Mouse (Mus musculus) right cerebral cortex, adult 18-20 months (tissue): ENCODE results near the gene Slc1a1.

Experiments
- DNase-seq: peaks from one replicate; pipeline ENCODE4 v3.0.0; 2022; ENCODE audit warnings: mixed read lengths

Slc1a1 gene

DNA sequence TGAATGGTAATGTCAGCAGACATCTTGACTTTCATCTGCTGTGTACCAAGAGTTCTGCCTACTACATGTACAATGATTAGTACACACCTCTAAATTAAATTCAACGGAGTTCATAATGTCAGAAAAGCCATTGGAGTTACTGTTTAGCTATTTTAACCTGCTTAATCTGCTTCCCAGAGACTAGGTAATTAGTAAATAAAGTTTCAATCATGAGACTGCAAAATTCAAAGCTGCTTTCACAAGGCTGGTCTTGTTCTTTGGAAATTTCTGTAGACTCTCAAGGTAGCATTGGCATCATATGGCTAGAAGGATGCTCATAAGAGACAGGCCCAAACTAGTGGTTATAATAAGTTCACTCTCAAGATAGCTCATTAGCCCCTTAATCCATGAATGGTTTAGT, 20.0 kb downstream of the Slc1a1 start:
- no peak for DNase-seq

GRCm38 (mm10) chr19:28860246-28860645, 25.4 kb downstream of the Slc1a1 start:
- no peak for DNase-seq

DNA sequence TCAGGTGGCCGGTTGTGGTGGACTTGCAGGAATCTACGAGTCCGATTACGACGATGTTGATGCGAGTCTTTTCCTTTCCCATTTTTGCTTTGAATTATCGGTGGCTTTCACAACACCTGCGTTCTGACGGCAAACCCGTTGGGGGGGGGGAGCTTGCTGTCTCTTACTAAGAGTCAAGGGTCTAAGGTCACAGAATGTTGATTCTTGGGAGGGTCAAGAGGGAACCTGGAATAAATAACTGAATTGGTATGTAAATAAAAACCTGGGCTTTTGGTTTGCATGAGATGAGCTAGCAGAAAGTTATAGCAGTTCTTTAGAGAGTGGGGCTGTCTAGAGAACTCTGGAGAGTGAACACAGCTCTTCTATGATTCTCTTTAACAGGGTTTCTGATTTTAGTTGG, 28.8 kb downstream of the Slc1a1 start:
- DNase-seq: no peak

GRCm38 (mm10) chr19:28864981-28865380, 30.1 kb downstream of the Slc1a1 start:
- no peak for DNase-seq

GRCm38 (mm10) chr19:28865501-28865900, 30.7 kb downstream of the Slc1a1 start:
- DNase-seq: no peak

DNA sequence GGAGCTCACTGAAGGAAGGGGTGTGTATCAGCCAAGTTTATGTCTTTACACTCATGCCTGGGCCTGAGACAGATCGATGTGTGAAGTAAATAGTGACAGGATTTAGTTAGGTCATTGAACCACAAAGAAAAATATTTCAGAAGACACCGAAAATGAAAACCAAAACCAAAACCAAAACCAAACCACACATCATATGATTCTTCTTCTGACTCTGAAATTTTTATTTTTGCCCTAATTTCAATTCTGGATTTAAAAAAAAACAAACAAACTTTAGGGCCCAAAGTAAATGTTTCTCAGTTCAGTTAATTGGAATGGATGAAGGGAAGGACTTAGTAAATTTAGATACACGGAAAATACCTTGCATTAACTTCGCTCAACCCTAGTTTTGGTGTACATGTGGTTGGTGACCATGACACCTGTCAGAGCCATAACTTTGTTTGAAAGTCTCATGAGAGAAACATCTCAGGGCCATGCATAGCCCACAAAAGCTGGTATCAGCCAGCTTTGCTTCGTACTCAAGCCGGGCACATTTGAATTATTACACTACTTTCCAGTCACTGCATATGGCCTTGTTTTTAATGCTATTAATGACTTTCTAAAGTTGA, 34.5 kb downstream of the Slc1a1 start:
- DNase-seq: no peak

GRCm38 (mm10) chr19:28870351-28870750, 35.5 kb downstream of the Slc1a1 start:
- no peak for DNase-seq

- DNase-seq: no peak
Measured at GRCm38 (mm10) chr19:28879476-28879875, 44.6 kb downstream of the Slc1a1 start.

DNA sequence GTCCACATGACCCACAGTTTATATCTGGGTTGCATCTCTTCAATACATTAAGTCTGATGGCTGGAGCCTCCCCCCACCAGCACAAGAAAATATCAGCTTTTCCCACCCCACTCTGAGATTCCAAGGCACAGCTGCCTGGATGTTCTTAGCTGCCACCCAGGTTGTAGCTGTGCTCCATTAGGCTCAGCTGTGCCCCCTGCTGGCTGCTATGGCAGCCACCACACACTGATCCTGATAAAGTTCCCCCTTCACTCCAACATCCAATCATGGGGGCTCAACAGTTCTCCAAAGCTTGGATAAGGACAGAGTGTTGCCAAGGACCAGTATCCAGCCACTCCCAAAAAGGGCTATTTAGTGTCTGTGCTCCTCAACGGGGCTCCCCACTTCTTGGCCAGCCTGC, 48.3 kb downstream of the Slc1a1 start:
- DNase-seq: peak; percentile 32

GRCm38 (mm10) chr19:28888496-28888895, 53.6 kb downstream of the Slc1a1 start:
- no peak for DNase-seq

DNA sequence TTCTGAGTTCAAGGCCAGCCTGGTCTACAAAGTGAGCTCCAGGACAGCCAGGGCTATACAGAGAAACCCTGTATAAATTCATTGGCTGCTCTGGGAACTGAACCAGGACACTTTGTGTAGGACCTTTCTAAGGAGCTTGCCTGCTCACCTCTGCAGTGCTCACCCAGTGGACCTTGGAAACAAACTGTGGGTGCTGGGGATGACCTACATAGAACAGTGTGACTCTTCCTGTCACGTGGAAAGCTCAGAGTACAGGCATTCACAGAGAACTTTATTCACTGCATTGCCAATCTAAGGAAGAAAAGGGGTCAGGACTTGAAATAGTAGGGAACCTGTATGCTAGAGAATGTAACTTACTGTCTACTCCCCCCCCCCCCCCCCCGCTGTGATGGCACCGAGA, 54.4 kb downstream of the Slc1a1 start:
- no peak for DNase-seq

DNA sequence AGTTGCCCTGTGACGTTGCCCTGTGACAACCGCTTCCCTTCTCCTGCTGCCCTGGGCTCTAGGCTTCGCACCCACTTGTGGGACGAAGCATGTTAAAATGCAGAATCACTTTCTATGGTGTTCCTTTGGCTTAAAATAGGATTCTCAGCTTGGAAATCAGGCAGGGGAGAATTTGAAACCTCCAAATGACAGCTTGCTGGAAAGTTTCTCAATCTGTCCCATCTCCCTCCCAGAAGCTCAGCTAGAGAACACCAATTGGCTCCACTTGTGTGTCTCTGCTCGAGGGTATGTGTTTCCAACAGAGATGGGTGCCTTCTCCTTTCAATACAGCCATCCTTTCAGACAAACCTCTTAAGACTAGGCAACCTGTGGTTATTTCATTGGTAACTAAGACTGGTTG, 56.4 kb downstream of the Slc1a1 start:
- no peak for DNase-seq

GRCm38 (mm10) chr19:28891864-28892263, 57.0 kb downstream of the Slc1a1 start:
- no peak for DNase-seq

DNA sequence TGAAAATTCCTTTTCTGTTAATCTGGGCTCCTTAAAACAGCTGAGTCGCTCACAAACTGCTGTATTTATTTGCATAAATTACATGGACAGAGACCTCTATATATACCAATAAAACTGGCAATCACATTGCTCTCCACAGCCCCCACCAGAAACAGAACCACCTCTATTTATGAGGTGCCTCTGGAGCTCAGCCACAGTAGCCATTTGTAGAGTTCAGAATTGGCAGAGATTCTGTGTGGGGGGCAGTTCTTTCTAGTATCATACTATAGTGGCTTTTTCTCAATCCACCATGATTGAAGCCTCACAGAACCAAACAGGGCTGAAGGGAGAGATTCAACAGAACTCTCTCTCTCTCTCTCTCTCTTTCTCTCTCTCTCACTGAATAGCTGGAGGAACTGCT, 61.8 kb downstream of the Slc1a1 start:
- peak; percentile 36 for DNase-seq

DNA sequence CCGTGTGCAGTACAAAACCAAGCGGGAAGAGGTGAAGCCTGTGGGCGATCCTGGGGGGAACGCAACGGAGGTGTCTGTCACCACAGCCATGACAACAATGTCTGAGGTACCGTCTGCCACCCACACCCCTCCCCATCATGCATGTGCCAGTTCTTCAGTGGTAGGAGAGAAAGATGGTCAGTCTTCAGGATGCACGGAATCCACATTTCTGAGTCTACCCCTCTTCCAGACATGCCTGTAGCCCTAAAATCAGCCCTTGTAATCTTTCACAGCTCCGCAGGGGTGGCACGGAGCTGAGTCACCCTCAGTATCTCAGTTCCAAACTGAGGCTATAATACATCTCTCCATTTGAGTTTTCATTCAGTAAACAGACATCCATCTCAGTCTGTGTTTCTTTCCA, 62.6 kb downstream of the Slc1a1 start:
- peak; percentile 55 for DNase-seq

- no peak for DNase-seq
Measured at GRCm38 (mm10) chr19:28900771-28901170, 65.9 kb downstream of the Slc1a1 start.

GRCm38 (mm10) chr19:28902111-28902510, 67.3 kb downstream of the Slc1a1 start:
- DNase-seq: no peak

GRCm38 (mm10) chr19:28902806-28903205, 68.0 kb downstream of the Slc1a1 start:
- DNase-seq: peak; percentile 84

GRCm38 (mm10) chr19:28903536-28904119, 68.8 kb downstream of the Slc1a1 start:
- no peak for DNase-seq

GRCm38 (mm10) chr19:28908186-28908585, 73.3 kb downstream of the Slc1a1 start:
- no peak for DNase-seq

GRCm38 (mm10) chr19:28908693-28909092, 73.8 kb downstream of the Slc1a1 start:
- peak; percentile 75 for DNase-seq

- DNase-seq: no peak
Measured at GRCm38 (mm10) chr19:28914598-28914997, 79.7 kb downstream of the Slc1a1 start.

DNA sequence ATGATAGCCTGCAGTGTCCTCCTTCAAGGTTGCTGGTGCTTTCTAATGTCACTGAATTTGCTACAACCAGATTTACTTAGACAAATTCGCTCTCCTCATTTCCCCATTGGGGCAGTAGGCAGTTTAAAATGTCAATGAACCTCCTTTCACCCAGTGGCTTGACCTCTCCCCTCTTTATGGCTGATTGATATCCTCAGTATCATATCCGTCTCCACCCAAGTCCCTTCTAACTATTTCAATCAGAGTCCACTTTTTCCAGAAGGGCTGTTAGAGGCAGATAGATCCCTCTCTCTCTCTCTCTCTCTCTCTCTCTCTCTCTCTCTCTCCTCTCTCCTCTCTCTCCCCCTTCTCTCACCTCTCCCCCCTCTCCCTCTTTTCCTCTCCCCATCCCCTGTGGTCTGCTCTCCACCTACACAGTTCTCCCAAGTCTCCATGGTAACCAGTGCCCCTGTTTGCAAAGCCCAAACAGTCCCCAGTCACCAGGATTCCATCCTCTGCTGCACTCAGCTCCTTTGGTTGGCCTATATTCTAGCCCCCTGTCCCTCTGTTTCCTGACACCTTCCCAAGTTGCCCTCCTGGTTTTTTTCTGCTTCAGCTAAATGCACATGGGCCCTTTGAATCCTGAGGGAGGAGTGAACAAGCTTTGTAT, 80.9 kb downstream of the Slc1a1 start:
- no peak for DNase-seq

GRCm38 (mm10) chr19:28916492-28916891, 81.6 kb downstream of the Slc1a1 start:
- DNase-seq: no peak

DNA sequence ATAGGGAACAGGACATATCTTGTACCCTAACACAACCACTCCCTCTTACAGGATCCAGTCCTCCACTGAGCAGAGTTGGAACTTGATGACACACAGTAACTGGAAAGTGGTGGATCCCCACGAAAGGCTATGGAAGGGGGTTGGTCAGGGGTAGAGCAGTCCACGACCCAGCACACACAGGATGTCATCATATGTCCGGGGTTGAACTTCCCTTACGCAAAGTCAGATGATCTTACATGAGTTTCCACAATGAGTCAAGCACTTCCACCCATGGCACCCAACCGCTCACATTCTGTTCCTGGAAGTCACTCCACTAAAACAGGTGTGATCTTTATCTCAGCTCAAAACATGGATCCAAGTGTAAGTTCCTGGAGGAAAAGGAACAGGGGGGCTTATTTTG, 83.0 kb downstream of the Slc1a1 start:
- DNase-seq: no peak
